Mouse (Mus musculus) C2C12 (cell line): ENCODE data around the gene Plppr5. TPM values are rescaled to one million over a fixed set of nuclear protein-coding genes. Genes with fewer than 3 reads are reported as not detected.

Experiments
- H3K27me3 ChIP-seq: one replicate; pipeline ENCODE4 v1.6.1; 2011; ENCODE audit not compliant: control insufficient read depth, insufficient read depth, insufficient read length
- H3K36me3 ChIP-seq: one replicate; pipeline ENCODE4 v1.6.1; 2011; ENCODE audit not compliant: control insufficient read depth, insufficient read depth
- H3K4me3 ChIP-seq: one replicate; pipeline ENCODE4 v1.5.1; 2011; ENCODE audit warnings: mild to moderate bottlenecking, control low read depth; ENCODE audit not compliant: poor library complexity, insufficient read depth, severe bottlenecking
- H3K79me2 ChIP-seq: one replicate; pipeline ENCODE4 v1.6.1; 2011; ENCODE audit not compliant: control insufficient read depth, insufficient read depth
- H3K79me3 ChIP-seq: one replicate; pipeline ENCODE4 v1.6.1; 2011; ENCODE audit warnings: low read depth, control low read depth
- H3ac ChIP-seq: one replicate; pipeline ENCODE3; 2011; ENCODE audit warnings: low read depth; ENCODE audit not compliant: control insufficient read depth, insufficient read length
- CEBPB ChIP-seq: IDR thresholded peaks from one replicate; pipeline ENCODE4 v1.6.1; 2011; ENCODE audit warnings: low read depth, mild to moderate bottlenecking, control low read depth, moderate library complexity
- CTCF ChIP-seq: IDR thresholded peaks from one replicate; pipeline ENCODE4 v1.5.1; 2011; ENCODE audit not compliant: control insufficient read depth, insufficient read depth, insufficient read length
- FOSL1 ChIP-seq: IDR thresholded peaks from one replicate; pipeline ENCODE4 v1.8.0; 2011; ENCODE audit warnings: mild to moderate bottlenecking, low read length; ENCODE audit not compliant: poor library complexity, insufficient read depth, severe bottlenecking
- MAX ChIP-seq: IDR thresholded peaks from one replicate; pipeline ENCODE4 v1.6.1; 2011; ENCODE audit warnings: mild to moderate bottlenecking, control low read depth
- MYOD1 ChIP-seq: IDR thresholded peaks from one replicate; pipeline ENCODE4 v1.6.1; 2011; ENCODE audit warnings: low read depth; ENCODE audit not compliant: control insufficient read depth, insufficient read length
- MYOG ChIP-seq: IDR thresholded peaks from one replicate; pipeline ENCODE4 v1.6.1; 2011; ENCODE audit not compliant: control insufficient read depth, insufficient read length; ENCODE audit errors: extremely low read depth
- USF1 ChIP-seq: IDR thresholded peaks from one replicate; pipeline ENCODE4 v1.6.1; 2011; ENCODE audit warnings: low read depth, mild to moderate bottlenecking, control low read depth, moderate library complexity
- long read RNA-seq, 2 experiments: library from polyadenylated mRNA; unstranded; transcript quantifications; one replicate each; pipeline ENCODE4 v2.0.0; 2019 to 2020
- polyA plus RNA-seq: library from polyadenylated mRNA; unstranded; fragments of >200 nt; fragmentation: generic; extraction: Trizol; gene quantifications from one replicate; pipeline ENCODE4 v1.2.1, GENCODE M21; 2012; ENCODE audit warnings: missing spikeins

The Plppr5 gene
- not detected for polyA plus RNA-seq
- long read RNA-seq, experiment 1 = 0 reads
- long read RNA-seq, experiment 2 = 0 reads

DNA sequence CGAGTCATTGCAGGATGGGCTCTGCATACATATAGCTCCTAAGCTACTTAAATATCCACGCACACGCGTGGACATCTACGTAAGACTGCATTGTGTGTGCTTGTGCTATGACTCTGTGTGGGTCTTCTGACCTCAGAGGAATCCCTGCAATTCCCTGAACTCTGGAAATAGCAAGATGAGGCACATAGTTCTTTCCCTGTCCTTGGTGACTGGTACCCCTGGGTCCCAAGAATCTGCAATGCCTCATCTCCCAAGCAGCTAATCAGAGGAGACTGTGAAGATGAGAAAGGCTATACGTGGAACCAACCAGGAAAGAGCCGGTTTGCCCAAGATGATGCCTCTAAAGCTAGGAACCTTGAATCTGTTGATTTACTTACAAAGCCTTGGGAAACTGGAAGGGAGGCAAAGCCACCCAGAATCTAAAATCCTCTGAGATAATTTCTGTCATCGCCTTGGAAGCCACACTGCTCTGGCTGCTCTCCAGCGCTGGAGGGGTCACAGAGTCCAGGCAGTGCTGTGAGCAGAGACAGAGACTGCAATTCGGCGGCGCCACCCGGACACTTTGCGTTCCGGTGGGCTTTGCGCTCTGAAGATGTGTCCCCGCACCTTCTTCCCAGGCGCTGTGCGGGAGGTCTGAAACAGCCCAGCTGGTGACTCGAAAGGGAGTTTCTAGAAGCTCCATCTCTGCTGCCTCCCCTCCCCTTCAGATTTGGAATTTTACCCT is at the start of gene Plppr5:
Gene Plppr5 (plus strand): TSS at position 308 of the 724 bp plus-strand sequence.
- H3K4me3 ChIP-seq = no peak within 1 kb of the TSS
- H3K27me3 ChIP-seq = peaks cover 10% of the 10 kb centered on the region
- TF ChIP-seq MYOG (no peak), CEBPB (no peak), FOSL1 (no peak), MYOD1 (no peak), CTCF (no peak), MAX (no peak), USF1 (no peak)
- H3K79me2 ChIP-seq = no peaks in the 10 kb centered on the region
- no peaks in the 10 kb centered on the region for H3K36me3 ChIP-seq
- H3ac ChIP-seq = no peak within 1 kb of the TSS
- H3K79me3 ChIP-seq = no peaks in the 10 kb centered on the region

GRCm38 (mm10) chr3:117549899-117550298 is 24.7 kb upstream of the Plppr5 start:
- Histone ChIP-seq H3K27me3 (no peaks in the 10 kb centered on the region), H3K79me2 (no peaks in the 10 kb centered on the region), H3K4me3 (no peak overlapping the region), H3ac (no peak overlapping the region), H3K79me3 (no peaks in the 10 kb centered on the region), H3K36me3 (no peaks in the 10 kb centered on the region)
- TF ChIP-seq CEBPB (no peak), FOSL1 (no peak), MAX (no peak), CTCF (no peak), MYOG (no peak), USF1 (no peak), MYOD1 (no peak)

DNA sequence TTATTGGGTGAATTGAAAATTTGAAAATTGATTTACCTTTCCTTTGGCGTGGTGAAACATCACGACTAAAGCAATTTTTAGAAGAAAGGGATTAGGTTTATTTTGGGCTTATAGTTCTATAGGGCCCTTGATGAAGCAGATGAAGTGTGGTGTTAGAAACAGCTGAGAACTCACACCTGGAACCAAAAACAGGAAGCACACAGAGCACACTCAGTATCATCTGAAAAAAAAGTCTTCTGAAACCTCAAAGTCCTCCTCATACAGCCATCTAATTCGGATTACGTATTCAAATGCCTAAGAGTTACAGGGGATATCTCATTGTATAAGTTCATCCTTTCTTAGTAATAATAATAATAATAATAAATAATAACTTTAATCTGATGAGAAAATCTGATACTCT is 24.1 kb upstream of the Plppr5 start:
- no peaks in the 10 kb centered on the region for H3K79me2 ChIP-seq
- no peaks in the 10 kb centered on the region for H3K27me3 ChIP-seq

DNA sequence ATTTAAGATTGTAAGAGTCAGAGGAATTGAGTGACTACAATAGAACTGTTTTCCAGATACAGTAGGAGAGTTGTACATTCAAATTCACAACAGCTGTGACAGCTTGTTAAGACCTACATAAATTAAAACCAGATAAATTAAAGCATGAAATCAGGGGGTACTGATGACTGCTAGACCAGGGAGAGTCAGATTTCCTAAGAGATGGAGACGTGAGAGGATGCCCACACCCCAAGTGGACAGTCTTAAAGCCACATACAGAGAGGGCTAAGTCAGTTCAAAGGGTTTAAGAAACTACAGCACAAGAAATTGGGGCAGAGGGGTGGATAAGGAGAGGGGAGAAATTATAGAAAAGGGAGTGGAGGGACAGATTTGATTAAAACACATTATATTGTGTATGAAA is 17.7 kb upstream of the Plppr5 start:
- Histone ChIP-seq H3ac (no peak overlapping the region), H3K79me2 (no peaks in the 10 kb centered on the region), H3K79me3 (no peaks in the 10 kb centered on the region), H3K36me3 (no peaks in the 10 kb centered on the region), H3K4me3 (no peak overlapping the region), H3K27me3 (no peaks in the 10 kb centered on the region)
- TF ChIP-seq CTCF (no peak), CEBPB (no peak), MYOD1 (no peak), USF1 (no peak), MYOG (no peak), MAX (no peak), FOSL1 (no peak)

More for the DNA sequence above, 24.1 kb upstream of the Plppr5 start:
- no peak overlapping the region for H3ac ChIP-seq
- H3K4me3 ChIP-seq = no peak overlapping the region
- no peaks in the 10 kb centered on the region for H3K79me3 ChIP-seq
- TF ChIP-seq MYOD1 (no peak), USF1 (no peak), CEBPB (no peak)
- H3K36me3 ChIP-seq = no peaks in the 10 kb centered on the region

DNA sequence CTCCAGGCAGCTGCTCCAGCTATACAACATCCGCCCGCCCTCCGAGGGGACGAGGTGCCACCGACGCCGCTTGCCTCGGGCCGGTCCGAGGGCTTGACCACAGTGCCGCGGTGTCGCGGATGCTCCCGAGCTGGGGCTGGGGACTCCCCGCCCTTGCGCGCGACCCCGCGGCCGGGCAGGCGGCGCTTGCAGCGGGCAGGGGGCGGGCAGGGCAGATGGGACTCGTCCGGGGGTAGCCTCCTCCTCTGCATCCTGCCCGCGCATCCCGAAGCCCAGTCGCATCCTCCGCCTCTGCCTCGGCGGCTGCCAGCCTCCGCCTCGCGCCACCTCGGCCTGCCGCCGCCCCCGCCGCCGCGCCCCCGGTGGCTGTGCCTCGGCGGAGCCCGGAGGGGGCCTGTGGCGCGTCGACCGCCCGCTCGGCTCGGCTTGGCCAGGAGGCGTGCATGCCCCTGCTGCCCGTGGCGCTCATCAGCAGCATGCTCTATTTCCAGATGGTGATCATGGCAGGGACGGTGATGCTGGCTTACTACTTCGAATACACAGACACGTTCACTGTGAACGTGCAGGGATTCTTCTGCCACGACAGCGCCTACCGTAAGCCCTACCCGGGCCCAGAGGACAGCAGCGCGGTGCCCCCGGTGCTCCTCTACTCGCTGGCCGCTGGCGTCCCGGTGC is 754 bp downstream of the Plppr5 start:
- Histone ChIP-seq H3K4me3 (no peak overlapping the region), H3K27me3 (peaks cover 10% of the 10 kb centered on the region), H3K79me3 (no peaks in the 10 kb centered on the region), H3K79me2 (no peaks in the 10 kb centered on the region), H3K36me3 (no peaks in the 10 kb centered on the region), H3ac (no peak overlapping the region)
- TF ChIP-seq MYOD1 = no peak

DNA sequence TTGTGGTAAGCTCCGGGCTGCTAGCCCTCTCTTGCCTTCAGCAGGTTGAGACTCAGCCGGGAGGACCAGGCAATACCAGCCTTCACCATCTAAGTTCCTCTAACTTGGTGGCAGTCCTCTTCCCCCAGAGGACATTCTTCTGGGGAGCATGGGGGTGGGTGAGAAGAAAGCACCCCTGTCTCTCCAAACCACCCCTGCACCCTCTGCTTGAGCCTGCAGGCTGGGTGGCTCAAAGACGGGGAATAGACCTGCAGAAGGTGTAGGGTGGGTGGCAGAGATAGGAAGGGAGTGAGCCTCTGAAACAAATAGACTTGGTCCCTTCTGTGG is 1.3 kb downstream of the Plppr5 start:
- TF ChIP-seq MYOG (no peak), MYOD1 (no peak), CEBPB (no peak), USF1 (no peak), CTCF (no peak), FOSL1 (no peak), MAX (no peak)
- H3K36me3 ChIP-seq = no peaks in the 10 kb centered on the region
- no peak overlapping the region for H3K4me3 ChIP-seq

More for the DNA sequence above, 1.3 kb downstream of the Plppr5 start:
- no peaks in the 10 kb centered on the region for H3K79me2 ChIP-seq
- H3K79me3 ChIP-seq = no peaks in the 10 kb centered on the region
- H3ac ChIP-seq = no peak overlapping the region
- peaks cover 10% of the 10 kb centered on the region for H3K27me3 ChIP-seq
